Mouse (Mus musculus): ENCODE measurements at regions not wholly inside any gene's neighbourhood (a gene's known extent, or its start where the extent isn't known, plus 50 kb on each side); places are given as distances from the start of the nearest gene placed in this dataset.

DNA sequence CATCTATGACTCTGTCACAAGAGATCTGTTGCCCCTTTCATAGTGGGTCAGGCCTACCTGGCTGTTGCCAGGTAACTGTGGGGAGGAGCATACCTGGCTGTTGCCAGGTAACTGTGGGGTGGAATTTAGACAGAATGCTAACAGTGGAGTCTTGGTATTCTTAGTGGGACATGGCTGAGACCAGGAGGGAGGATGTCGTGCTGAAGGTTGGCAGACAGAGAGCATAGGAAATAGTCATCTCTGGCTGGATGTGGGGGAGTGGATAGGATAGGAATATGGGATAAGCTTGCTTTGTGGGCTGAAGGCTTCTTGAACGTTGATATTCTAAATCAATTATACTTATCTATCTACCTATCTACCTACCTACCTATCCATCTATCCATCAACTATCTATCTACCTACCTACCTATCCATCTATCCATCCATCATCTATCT, 79.2 kb upstream of the Cpsf6 start:
- H3K4me2 ChIP-seq (replicated peaks; ENCODE audit: low read depth, low read length) = no peak overlapping the region
- WGBS = 70% methylated on average over 2 of the region's 2 CpGs
- no peaks in the 10 kb centered on the region for H3K36me3 ChIP-seq (ENCODE audit: control insufficient read depth, insufficient read depth, low read length)

DNA sequence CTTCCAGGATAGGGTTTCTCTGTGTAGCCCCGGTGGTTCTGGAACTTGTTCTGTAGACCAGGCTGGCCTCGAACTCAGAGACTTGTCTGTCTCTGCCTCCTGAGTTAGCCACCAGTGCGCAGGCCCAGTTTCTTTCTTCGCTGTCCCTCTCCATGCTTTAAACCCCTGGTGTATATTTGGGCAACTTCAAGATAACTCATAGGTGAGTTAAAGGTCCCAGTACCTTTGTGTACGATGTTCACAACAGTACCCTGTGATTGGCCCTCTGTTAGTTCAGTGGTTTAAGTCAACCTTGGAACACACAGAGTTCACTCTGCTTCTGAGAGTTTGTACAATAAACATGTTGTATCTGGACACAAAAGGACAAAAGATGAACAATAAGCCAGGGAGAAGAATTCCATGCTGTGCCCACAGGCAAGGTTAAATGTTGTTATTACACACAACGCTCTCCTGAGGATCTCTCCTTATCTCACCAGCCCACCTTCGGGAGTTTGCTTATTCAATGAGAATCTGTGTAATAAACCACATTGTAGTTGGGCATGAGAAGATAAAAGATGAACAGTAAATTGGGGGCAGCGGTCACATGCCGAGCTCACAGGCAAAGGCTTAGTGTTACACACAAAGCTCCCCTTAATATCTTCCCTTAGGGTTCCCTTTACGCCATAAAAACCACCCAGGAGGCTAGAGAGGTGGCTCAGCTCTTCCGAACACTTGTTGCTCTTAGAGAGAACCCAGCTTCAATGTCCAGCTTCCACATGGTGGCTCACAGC, 78.6 kb upstream of the Cpsf6 start:
- ATAC-seq (ENCODE audit: insufficient number of reproducible peaks, insufficient read depth, low FRiP score, low read depth) = no peak
- Histone ChIP-seq H3K4me1 (ENCODE audit: control insufficient read depth, insufficient read depth, low read length) (peaks cover 4% of the 10 kb centered on the region; the same call in 1 of the 2 replicates), H3K9ac (replicated peaks; ENCODE audit: low read depth, low read length) (no peak overlapping the region), H3K4me3 (ENCODE audit: low read depth, low read length) (no peak overlapping the region), H3K36me3 (ENCODE audit: control insufficient read depth, insufficient read depth, low read length) (no peaks in the 10 kb centered on the region), H3K4me2 (replicated peaks; ENCODE audit: low read depth, low read length) (no peak overlapping the region), H3K9me3 (ENCODE audit: control insufficient read depth, low read depth, low read length) (no peaks in the 10 kb centered on the region), H3K27me3 (ENCODE audit: control insufficient read depth, insufficient read depth, low read length) (no peaks in the 10 kb centered on the region), H3K27ac (ENCODE audit: low read length) (no peak overlapping the region)
- WGBS = 81% methylated on average over 11 of the region's 11 CpGs

More for the DNA sequence above, 79.2 kb upstream of the Cpsf6 start:
- ATAC-seq (ENCODE audit: insufficient number of reproducible peaks, insufficient read depth, low FRiP score, low read depth) = no peak
- H3K9ac ChIP-seq (replicated peaks; ENCODE audit: low read depth, low read length) = no peak overlapping the region
- no peak overlapping the region for H3K27ac ChIP-seq (ENCODE audit: low read length)
- H3K27me3 ChIP-seq (ENCODE audit: control insufficient read depth, insufficient read depth, low read length) = no peaks in the 10 kb centered on the region
- no peak overlapping the region for H3K4me3 ChIP-seq (ENCODE audit: low read depth, low read length)
- no peaks in the 10 kb centered on the region for H3K9me3 ChIP-seq (ENCODE audit: control insufficient read depth, low read depth, low read length)
- H3K4me1 ChIP-seq (ENCODE audit: control insufficient read depth, insufficient read depth, low read length) = peaks cover 4% of the 10 kb centered on the region; the same call in 1 of the 2 replicates

DNA sequence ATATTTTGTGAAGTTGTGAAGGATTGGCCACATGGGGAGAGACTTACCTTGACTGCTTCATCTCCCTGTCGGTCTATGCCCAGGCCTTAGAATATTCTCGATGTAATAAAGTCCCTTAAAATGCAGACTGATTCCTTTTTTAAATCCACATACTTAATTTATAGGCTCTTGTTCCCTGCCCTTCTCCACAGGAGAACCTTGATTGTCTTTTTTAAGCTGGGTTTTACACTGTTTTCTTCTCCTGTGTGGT, 77.8 kb upstream of the Cpsf6 start:
- no peaks in the 10 kb centered on the region for H3K9me3 ChIP-seq (ENCODE audit: control insufficient read depth, low read depth, low read length)
- H3K4me1 ChIP-seq (ENCODE audit: control insufficient read depth, insufficient read depth, low read length) = peaks cover 4% of the 10 kb centered on the region; the same call in 1 of the 2 replicates
- no peak for ATAC-seq (ENCODE audit: insufficient number of reproducible peaks, insufficient read depth, low FRiP score, low read depth)
- no peak overlapping the region for H3K4me3 ChIP-seq (ENCODE audit: low read depth, low read length)
- WGBS = 73% methylated on average over 2 of the region's 2 CpGs
- no peak overlapping the region for H3K27ac ChIP-seq (ENCODE audit: low read length)
- no peaks in the 10 kb centered on the region for H3K36me3 ChIP-seq (ENCODE audit: control insufficient read depth, insufficient read depth, low read length)
- no peaks in the 10 kb centered on the region for H3K27me3 ChIP-seq (ENCODE audit: control insufficient read depth, insufficient read depth, low read length)
- no peak overlapping the region for H3K9ac ChIP-seq (replicated peaks; ENCODE audit: low read depth, low read length)
- H3K4me2 ChIP-seq (replicated peaks; ENCODE audit: low read depth, low read length) = no peak overlapping the region

DNA sequence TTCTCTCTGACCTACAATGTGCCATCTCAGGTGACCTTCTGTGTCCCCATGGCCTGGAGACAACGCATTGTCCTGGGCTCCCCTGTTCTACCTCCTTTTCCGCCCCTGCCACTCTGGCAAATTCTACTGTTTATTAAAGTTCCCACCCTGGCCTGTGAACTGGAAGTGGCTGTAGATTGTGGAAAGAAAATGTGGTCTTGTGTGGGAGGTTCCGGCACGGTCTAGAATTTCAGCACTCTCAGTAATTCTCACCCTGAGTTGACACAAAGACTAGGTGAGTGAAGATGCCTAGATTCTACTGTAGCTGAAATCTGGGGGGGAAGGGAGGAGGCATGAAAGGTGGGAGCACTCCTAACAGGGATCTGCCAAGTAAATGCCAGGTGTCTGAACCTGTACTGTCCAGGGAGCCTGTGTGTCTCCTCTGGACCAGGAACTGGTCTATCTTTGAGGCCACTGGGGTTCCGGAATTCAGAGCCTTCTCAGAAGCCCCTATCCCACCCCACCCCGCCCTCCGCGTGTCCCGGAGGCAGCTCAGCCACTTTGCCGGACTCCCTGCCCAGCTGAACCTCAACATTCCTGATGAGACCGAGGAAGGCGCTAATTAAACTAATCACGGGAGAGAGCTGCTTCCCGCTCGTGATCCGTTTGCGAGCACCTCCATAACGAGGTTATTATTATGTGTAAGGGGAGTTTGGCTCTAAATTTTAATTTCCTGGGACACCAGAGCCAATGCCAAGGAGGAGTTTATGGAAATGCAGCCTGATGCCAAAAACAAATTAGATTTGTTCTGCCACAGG, 77.3 kb upstream of the Cpsf6 start:
- peak overlapping the region; percentile 74; the same call in 1 of the 2 replicates for H3K27ac ChIP-seq (ENCODE audit: low read length)
- H3K4me2 ChIP-seq (replicated peaks; ENCODE audit: low read depth, low read length) = no peak overlapping the region
- no peak overlapping the region for H3K4me3 ChIP-seq (ENCODE audit: low read depth, low read length)
- no peak overlapping the region for H3K9ac ChIP-seq (replicated peaks; ENCODE audit: low read depth, low read length)
- H3K4me1 ChIP-seq (ENCODE audit: control insufficient read depth, insufficient read depth, low read length) = peaks cover 4% of the 10 kb centered on the region; the same call in 1 of the 2 replicates
- ATAC-seq (ENCODE audit: insufficient number of reproducible peaks, insufficient read depth, low FRiP score, low read depth) = no peak
- no peaks in the 10 kb centered on the region for H3K27me3 ChIP-seq (ENCODE audit: control insufficient read depth, insufficient read depth, low read length)
- no peaks in the 10 kb centered on the region for H3K9me3 ChIP-seq (ENCODE audit: control insufficient read depth, low read depth, low read length)
- 61% methylated on average over 18 of the region's 18 CpGs for WGBS
- no peaks in the 10 kb centered on the region for H3K36me3 ChIP-seq (ENCODE audit: control insufficient read depth, insufficient read depth, low read length)

DNA sequence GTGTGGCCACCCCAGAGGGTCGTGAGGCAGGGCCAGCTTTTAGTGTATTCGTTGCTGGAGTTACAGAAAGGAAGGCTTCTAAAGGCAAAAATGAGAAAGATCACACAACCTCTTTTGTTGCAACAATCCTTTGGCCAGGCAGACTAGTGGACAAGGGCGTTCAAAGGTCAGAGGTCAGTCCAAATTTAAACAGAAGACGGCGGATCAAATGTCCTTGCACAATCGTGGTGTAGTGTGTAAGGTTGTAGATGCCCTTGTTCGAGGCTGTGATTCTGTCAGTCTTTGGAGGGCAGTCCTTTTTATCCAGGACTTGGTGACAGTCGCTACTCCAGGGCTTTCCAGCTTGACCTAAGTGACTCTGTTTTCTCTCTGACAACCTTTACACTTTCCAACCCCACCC, 76.6 kb upstream of the Cpsf6 start:
- H3K4me2 ChIP-seq (replicated peaks; ENCODE audit: low read depth, low read length) = no peak overlapping the region
- no peaks in the 10 kb centered on the region for H3K27me3 ChIP-seq (ENCODE audit: control insufficient read depth, insufficient read depth, low read length)
- no peaks in the 10 kb centered on the region for H3K4me1 ChIP-seq (ENCODE audit: control insufficient read depth, insufficient read depth, low read length)
- H3K36me3 ChIP-seq (ENCODE audit: control insufficient read depth, insufficient read depth, low read length) = no peaks in the 10 kb centered on the region
- H3K4me3 ChIP-seq (ENCODE audit: low read depth, low read length) = no peak overlapping the region
- WGBS = 44% methylated on average over 8 of the region's 8 CpGs
- no peaks in the 10 kb centered on the region for H3K9me3 ChIP-seq (ENCODE audit: control insufficient read depth, low read depth, low read length)
- H3K27ac ChIP-seq (ENCODE audit: low read length) = peak overlapping the region; percentile 74
- no peak overlapping the region for H3K9ac ChIP-seq (replicated peaks; ENCODE audit: low read depth, low read length)
- ATAC-seq (ENCODE audit: insufficient number of reproducible peaks, insufficient read depth, low FRiP score, low read depth) = no peak

DNA sequence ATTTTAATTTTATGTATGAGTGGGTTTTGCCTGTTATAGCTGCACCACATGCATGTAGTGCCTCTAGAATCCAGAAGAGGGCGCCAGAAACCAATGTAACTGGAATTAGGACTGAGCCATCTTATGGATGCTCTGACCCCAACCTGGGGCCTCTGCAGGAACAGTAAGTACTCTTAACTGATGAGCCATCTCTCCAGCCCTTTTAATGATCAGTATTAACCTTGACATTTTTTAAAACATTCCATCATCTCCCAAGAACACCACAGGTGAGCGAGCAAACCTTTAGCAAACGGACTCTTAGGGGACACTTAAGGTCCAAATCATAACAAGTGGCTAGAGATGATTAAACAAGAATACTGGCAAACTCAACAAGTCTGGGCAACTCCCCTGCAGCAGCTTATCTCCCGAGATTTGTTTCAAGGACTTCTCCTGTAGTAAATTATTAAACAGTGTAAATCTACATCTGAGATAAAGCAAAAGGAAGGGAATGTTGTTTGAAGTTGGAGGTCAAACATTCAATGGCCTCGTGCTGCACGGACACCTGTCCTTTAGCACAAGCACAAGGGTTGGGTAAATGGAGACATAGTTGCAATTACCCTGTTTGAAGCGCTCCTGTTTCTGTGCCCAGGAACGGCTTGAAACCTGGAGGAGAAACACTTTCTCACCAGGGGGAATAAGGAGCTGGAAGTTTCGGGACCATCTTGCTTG, 75.9 kb upstream of the Cpsf6 start:
- peak overlapping the region; percentile 74 for H3K27ac ChIP-seq (ENCODE audit: low read length)
- no peaks in the 10 kb centered on the region for H3K27me3 ChIP-seq (ENCODE audit: control insufficient read depth, insufficient read depth, low read length)
- H3K9me3 ChIP-seq (ENCODE audit: control insufficient read depth, low read depth, low read length) = no peaks in the 10 kb centered on the region
- no peak overlapping the region for H3K4me2 ChIP-seq (replicated peaks; ENCODE audit: low read depth, low read length)
- 41% methylated on average over 9 of the region's 9 CpGs for WGBS
- peak; percentile 72 for ATAC-seq (ENCODE audit: insufficient number of reproducible peaks, insufficient read depth, low FRiP score, low read depth)
- H3K9ac ChIP-seq (replicated peaks; ENCODE audit: low read depth, low read length) = no peak overlapping the region
- no peaks in the 10 kb centered on the region for H3K4me1 ChIP-seq (ENCODE audit: control insufficient read depth, insufficient read depth, low read length)
- no peak overlapping the region for H3K4me3 ChIP-seq (ENCODE audit: low read depth, low read length)
- no peaks in the 10 kb centered on the region for H3K36me3 ChIP-seq (ENCODE audit: control insufficient read depth, insufficient read depth, low read length)

DNA sequence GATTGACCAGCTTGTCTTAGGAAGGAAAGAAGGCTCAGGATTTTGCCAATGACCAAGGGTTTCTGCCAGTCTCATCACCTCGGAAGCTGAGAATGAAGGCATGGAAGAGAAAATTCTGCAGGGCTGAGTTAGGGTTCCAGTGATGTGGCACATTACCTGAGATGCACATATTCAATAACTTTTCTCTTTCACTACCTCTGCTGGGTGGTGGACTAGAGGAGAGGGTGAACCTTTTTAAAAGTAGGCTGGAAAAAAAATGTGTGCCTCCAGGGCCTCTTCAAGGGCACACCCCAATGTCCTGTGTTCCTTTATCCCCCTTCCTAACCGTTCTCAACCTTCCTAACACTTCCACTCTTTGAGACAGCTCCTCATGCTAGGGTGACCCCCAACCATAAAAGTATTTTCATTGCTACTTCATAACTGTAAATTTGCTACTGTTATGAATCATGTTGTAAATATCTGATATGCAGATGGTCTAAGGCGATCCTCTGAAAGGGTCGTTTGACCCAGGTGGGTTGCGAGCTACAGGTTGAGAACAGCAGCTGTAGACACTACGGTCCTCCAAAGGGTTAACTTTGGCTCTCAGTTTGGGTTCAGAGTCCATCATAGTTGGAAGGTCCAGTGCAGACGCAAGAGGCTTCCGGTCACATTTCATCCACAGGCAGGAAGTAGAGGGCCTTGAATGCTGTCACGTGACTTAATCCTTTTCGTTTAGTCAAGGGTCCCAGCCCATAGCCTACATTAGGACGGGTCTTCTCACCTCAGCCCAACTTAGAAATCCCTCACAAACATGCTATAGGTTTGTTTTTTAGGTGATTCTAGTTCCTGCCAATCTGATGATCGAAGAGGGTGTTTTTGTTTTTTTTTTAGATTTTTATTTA, 75.1 kb upstream of the Cpsf6 start:
- no peaks in the 10 kb centered on the region for H3K4me1 ChIP-seq (ENCODE audit: control insufficient read depth, insufficient read depth, low read length)
- no peak for ATAC-seq (ENCODE audit: insufficient number of reproducible peaks, insufficient read depth, low FRiP score, low read depth)
- 0 out of 2 replicates have a peak overlapping the region, but pooled peaks have one; percentile 23 for H3K27ac ChIP-seq (ENCODE audit: low read length)
- H3K36me3 ChIP-seq (ENCODE audit: control insufficient read depth, insufficient read depth, low read length) = no peaks in the 10 kb centered on the region
- H3K4me3 ChIP-seq (ENCODE audit: low read depth, low read length) = no peak overlapping the region
- H3K9ac ChIP-seq (replicated peaks; ENCODE audit: low read depth, low read length) = no peak overlapping the region
- no peaks in the 10 kb centered on the region for H3K9me3 ChIP-seq (ENCODE audit: control insufficient read depth, low read depth, low read length)
- no peak overlapping the region for H3K4me2 ChIP-seq (replicated peaks; ENCODE audit: low read depth, low read length)
- no peaks in the 10 kb centered on the region for H3K27me3 ChIP-seq (ENCODE audit: control insufficient read depth, insufficient read depth, low read length)
- 59% methylated on average over 12 of the region's 12 CpGs for WGBS

DNA sequence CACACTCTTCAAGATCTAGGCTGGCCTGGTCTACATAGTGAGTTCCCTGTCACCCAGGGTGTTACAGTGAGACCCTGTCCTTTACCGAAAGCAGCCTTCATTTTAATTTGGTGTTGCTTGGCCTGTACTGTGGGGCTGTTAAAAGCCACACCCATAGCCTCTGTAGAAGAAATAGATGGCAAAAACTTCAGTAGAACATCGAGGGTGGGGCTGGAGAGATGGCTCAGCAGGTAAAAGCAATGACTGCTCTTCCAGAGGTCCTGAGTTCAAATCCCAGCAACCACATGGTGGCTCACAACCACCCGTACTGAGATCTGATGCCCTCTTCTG, 74.3 kb upstream of the Cpsf6 start:
- Histone ChIP-seq H3K9ac (replicated peaks; ENCODE audit: low read depth, low read length) (no peak overlapping the region), H3K4me1 (ENCODE audit: control insufficient read depth, insufficient read depth, low read length) (no peaks in the 10 kb centered on the region), H3K27me3 (ENCODE audit: control insufficient read depth, insufficient read depth, low read length) (no peaks in the 10 kb centered on the region), H3K4me3 (ENCODE audit: low read depth, low read length) (no peak overlapping the region), H3K4me2 (replicated peaks; ENCODE audit: low read depth, low read length) (no peak overlapping the region), H3K27ac (ENCODE audit: low read length) (no peak overlapping the region), H3K36me3 (ENCODE audit: control insufficient read depth, insufficient read depth, low read length) (no peaks in the 10 kb centered on the region), H3K9me3 (ENCODE audit: control insufficient read depth, low read depth, low read length) (no peaks in the 10 kb centered on the region)
- no peak for ATAC-seq (ENCODE audit: insufficient number of reproducible peaks, insufficient read depth, low FRiP score, low read depth)
- WGBS = 90% methylated on average over 3 of the region's 3 CpGs

Measured in stomach, embryonic 14.5 days (tissue).